Mouse (Mus musculus) ES-CJ7 (cell line): ENCODE measurements around the gene Dnah7a.
"Not testable (repeated sequence)": the region's sequence is repeated elsewhere in the genome, so short reads cannot be mapped to it uniquely, and the experiment has no call there.

ENCODE experiments used
- DNase-seq: peaks from one replicate; pipeline ENCODE4 v3.0.0; 2011; ENCODE audit warnings: low read depth, low spot score

Dnah7a gene

DNA sequence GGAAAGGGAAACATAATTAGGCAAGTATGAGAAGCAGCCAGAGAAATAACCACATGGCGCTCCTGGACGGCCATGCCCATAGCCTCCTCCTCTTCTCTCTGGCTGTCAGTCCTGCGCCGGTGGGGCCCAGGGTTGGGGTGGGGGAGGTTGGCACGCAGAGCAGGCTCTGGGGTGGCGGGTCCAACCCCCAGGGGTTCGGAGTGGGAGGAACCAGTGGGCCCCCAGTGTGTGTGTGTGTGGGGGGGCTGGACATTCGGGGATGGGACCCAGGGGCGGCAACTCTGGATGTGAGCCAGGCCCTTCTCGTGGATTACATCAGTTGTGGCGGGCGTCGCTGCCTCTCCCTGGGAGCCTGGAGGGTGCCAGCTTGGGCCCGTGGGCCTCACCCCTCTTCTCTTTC is 317.8 kb downstream of the Dnah7a start:
- no peak for DNase-seq

GRCm38 (mm10) chr1:53384085-53384688 is 322.4 kb downstream of the Dnah7a start:
- DNase-seq = no peak

GRCm38 (mm10) chr1:53377731-53378130 is 328.9 kb downstream of the Dnah7a start:
- DNase-seq = no peak

GRCm38 (mm10) chr1:53375965-53376364 is 330.6 kb downstream of the Dnah7a start:
- DNase-seq = not testable (repeated sequence)

DNA sequence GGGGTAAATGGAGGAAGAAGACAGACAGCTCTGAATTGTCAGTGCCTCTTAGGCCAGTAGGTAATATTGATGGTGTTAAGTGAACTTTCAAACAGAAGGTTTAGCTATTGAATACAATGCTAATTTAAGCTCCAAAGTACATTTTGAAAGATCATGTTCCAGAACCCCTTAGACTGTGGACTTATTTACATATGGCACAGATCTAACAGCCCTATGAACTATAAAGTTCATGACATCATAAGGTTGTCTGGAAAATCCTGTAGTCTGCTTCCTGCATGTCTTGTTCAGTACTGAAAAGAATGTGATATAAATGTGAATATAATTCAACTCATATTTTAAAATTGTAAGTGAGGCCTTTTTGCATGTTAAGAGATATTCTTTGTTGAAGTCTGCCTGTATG is 347.6 kb downstream of the Dnah7a start:
- DNase-seq = no peak

DNA sequence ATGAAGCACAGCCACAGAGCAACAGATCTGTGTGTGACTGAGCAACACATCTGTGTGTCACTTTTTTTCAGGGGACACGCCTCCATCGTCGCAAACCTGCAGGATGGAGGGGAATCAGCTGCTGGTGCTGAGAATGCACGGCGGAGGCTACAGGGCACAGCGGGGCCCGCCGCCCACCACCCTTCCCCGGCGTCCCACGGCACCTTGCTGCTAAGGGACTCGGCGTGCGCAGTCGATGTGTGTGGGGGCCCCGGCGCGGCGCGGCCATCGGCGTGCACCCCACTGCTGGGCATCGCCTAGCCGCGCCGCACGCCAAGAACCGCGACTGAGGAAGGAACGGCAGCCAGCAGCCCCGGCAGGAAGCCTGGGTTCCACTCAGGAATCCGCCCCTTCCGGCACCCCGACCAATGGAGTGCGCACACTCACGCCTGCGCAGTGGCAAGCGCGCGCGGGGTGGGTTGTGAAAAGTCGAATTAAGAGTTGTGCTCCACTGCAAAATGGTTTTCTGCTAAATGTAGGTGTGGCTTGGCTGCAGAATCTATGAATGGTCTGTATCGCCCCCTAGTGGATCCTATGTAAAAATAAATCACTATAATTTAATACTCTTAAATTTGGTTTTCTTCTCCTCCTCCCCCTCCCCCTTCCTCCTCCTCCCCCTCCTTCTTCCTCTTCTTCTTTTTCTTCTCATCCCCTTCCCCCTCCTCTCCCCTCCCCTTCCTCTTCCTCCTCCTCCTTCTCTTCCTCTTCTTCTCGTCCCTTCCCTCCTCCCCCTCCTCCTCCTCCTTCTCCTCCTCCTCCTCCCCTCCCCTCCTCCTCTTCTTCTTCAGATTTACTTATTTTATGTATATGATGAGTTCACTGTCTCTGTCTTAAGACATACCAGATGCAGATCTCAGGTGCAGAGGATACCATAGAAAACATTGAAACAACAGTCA is 354.0 kb downstream of the Dnah7a start, which contains the start of the genes Asdurf, Gm28551 and Asnsd1:
Gene Asdurf (minus strand): TSS at position 293 of the 935 bp plus-strand sequence.
Gene Gm28551 (minus strand): TSS at position 341 of the 935 bp plus-strand sequence.
Gene Asnsd1 (minus strand): TSS at position 426 of the 935 bp plus-strand sequence.
- peak; percentile 98 for DNase-seq
